Mouse (Mus musculus) intestine, embryonic 16.5 days (tissue): ENCODE data around the gene Bbs9. TPM values are rescaled to one million over a fixed set of nuclear protein-coding genes. Genes with fewer than 3 reads are reported as not detected.

Source experiments
- ATAC-seq: fragments of 200-750 bp; cut with Nextera tagmentation; 2 replicates; pipeline ENCODE4 v1.8.0; 2017; ENCODE audit warnings: moderate TSS enrichment, moderate library complexity
- H3K27ac ChIP-seq: fragments of 300-500 bp; sonication (generic); 2 replicates; pipeline ENCODE4 v1.5.1; 2014; ENCODE audit warnings: mild to moderate bottlenecking, low read length
- H3K27me3 ChIP-seq: fragments of 300-500 bp; sonication (generic); replicated peaks from 2 replicates; pipeline ENCODE4 v1.6.1; 2014; ENCODE audit warnings: low read length, control low read depth, mixed read lengths; ENCODE audit not compliant: control insufficient read depth, insufficient read depth
- H3K36me3 ChIP-seq: fragments of 300-500 bp; sonication (generic); 2 replicates; pipeline ENCODE4 v1.6.1; 2014; ENCODE audit warnings: low read length, control low read depth; ENCODE audit not compliant: control insufficient read depth, insufficient read depth
- H3K4me1 ChIP-seq: fragments of 300-500 bp; sonication (generic); 2 replicates; pipeline ENCODE4 v1.6.1; 2014; ENCODE audit warnings: low read length, control low read depth, mixed read lengths; ENCODE audit not compliant: control insufficient read depth, insufficient read depth
- H3K4me2 ChIP-seq: fragments of 300-500 bp; sonication (generic); 2 replicates; pipeline ENCODE4 v1.6.1; 2014; ENCODE audit warnings: low read depth, low read length, control low read depth
- H3K4me3 ChIP-seq: fragments of 300-500 bp; sonication (generic); 2 replicates; pipeline ENCODE4 v1.5.1; 2014; ENCODE audit warnings: mild to moderate bottlenecking, low read length
- H3K9ac ChIP-seq: fragments of 300-500 bp; sonication (generic); 2 replicates; pipeline ENCODE4 v1.6.1; 2014; ENCODE audit warnings: low read depth, low read length
- H3K9me3 ChIP-seq: fragments of 300-500 bp; sonication (generic); 2 replicates; pipeline ENCODE4 v1.6.1; 2016; ENCODE audit warnings: low read length, control low read depth; ENCODE audit not compliant: control insufficient read depth
- WGBS: fragments of 180-500 bp; shearing (Covaris S2); extraction: QIAGEN DNeasy Blood & Tissue Kit; methylation state at CpG from one replicate; pipeline ENCODE4 v1.1.7; 2014; 5-methylcytosine and 5-hydroxymethylcytosine counted together
- polyA plus RNA-seq: library from polyadenylated mRNA; unstranded; fragments of >200 nt; fragmentation: Nextera tagmentation; extraction: Ambion mirVana; gene quantifications from 2 replicates; pipeline ENCODE4 v1.2.1, GENCODE M21; 2015

Gene Bbs9
- polyA plus RNA-seq, 1 experiment from 2014 or later, result 12.6 TPM

- Histone ChIP-seq H3K27me3 (no peaks in the 10 kb centered on the region), H3K9me3 (no peaks in the 10 kb centered on the region), H3K4me3 (no peak overlapping the region), H3K36me3 (no peaks in the 10 kb centered on the region), H3K9ac (no peak overlapping the region), H3K4me2 (no peak overlapping the region), H3K27ac (no peak overlapping the region), H3K4me1 (0 out of 2 replicates have a peak, but pooled peaks cover 10% of the 10 kb centered on the region)
- ATAC-seq, result no peak
- WGBS, result 80% methylated on average over 5 of the region's 5 CpGs
Measured at GRCm38 (mm10) chr9:22543467-22543866, 68.0 kb downstream of the Bbs9 start.

- no peak overlapping the region for H3K9ac ChIP-seq
- H3K4me1 ChIP-seq, result 0 out of 2 replicates have a peak, but pooled peaks cover 5% of the 10 kb centered on the region
- peak; percentile 83 for ATAC-seq
- no peak overlapping the region for H3K4me2 ChIP-seq
- H3K4me3 ChIP-seq, result no peak overlapping the region
- H3K27ac ChIP-seq, result no peak overlapping the region
- 50% methylated on average over 9 of the region's 9 CpGs for WGBS
- H3K27me3 ChIP-seq, result no peaks in the 10 kb centered on the region
- no peaks in the 10 kb centered on the region for H3K9me3 ChIP-seq
- H3K36me3 ChIP-seq, result no peaks in the 10 kb centered on the region
Measured at GRCm38 (mm10) chr9:22544349-22545341, 69.1 kb downstream of the Bbs9 start.

DNA sequence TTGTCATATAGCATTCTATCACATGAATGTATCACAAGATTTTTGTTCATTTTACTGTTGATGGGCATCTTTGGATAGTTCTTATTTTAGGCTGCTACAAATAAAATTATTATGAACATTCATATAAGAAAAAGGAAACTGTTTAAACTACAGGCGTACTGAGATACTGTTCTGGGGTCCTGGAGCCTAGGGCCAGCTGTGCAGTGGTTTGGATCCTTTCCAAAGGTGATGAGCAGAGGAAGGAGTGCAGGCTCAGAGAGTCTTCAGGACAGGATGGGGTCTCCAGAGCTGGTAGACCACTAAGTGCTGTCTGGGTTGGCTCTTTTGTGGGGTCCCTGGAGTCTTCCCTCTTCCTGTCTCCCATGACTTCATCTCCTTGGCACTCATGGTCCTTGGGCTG, 75.8 kb downstream of the Bbs9 start:
- H3K27ac ChIP-seq, result no peak overlapping the region
- no peak overlapping the region for H3K9ac ChIP-seq
- H3K36me3 ChIP-seq, result no peaks in the 10 kb centered on the region
- H3K4me2 ChIP-seq, result no peak overlapping the region
- no peaks in the 10 kb centered on the region for H3K27me3 ChIP-seq
- WGBS, result 48% methylated on average over 1 of the region's 1 CpGs
- H3K4me3 ChIP-seq, result no peak overlapping the region
- H3K4me1 ChIP-seq, result no peaks in the 10 kb centered on the region
- H3K9me3 ChIP-seq, result no peaks in the 10 kb centered on the region
- no peak for ATAC-seq

GRCm38 (mm10) chr9:22556076-22556475, 80.6 kb downstream of the Bbs9 start:
- H3K27ac ChIP-seq, result no peak overlapping the region
- H3K4me3 ChIP-seq, result no peak overlapping the region
- H3K9me3 ChIP-seq, result no peaks in the 10 kb centered on the region
- H3K36me3 ChIP-seq, result no peaks in the 10 kb centered on the region
- H3K4me1 ChIP-seq, result no peaks in the 10 kb centered on the region
- no peak for ATAC-seq
- H3K4me2 ChIP-seq, result no peak overlapping the region
- H3K9ac ChIP-seq, result no peak overlapping the region
- WGBS, result 49% methylated on average over 5 of the region's 5 CpGs
- H3K27me3 ChIP-seq, result no peaks in the 10 kb centered on the region

GRCm38 (mm10) chr9:22557467-22557866, 82.0 kb downstream of the Bbs9 start:
- 60% methylated on average over 13 of the region's 13 CpGs for WGBS
- Histone ChIP-seq H3K4me1 (no peaks in the 10 kb centered on the region), H3K27ac (no peak overlapping the region), H3K9me3 (no peaks in the 10 kb centered on the region), H3K27me3 (no peaks in the 10 kb centered on the region), H3K9ac (no peak overlapping the region), H3K4me2 (no peak overlapping the region), H3K36me3 (no peaks in the 10 kb centered on the region), H3K4me3 (no peak overlapping the region)
- ATAC-seq, result peak; percentile 31; the same call in 1 of the 2 replicates

GRCm38 (mm10) chr9:22563612-22564347, 88.3 kb downstream of the Bbs9 start:
- no peak for ATAC-seq
- Histone ChIP-seq H3K9me3 (no peaks in the 10 kb centered on the region), H3K36me3 (no peaks in the 10 kb centered on the region), H3K4me2 (no peak overlapping the region), H3K9ac (no peak overlapping the region), H3K27me3 (no peaks in the 10 kb centered on the region), H3K4me1 (no peaks in the 10 kb centered on the region), H3K4me3 (no peak overlapping the region), H3K27ac (no peak overlapping the region)
- 76% methylated on average over 11 of the region's 11 CpGs for WGBS

DNA sequence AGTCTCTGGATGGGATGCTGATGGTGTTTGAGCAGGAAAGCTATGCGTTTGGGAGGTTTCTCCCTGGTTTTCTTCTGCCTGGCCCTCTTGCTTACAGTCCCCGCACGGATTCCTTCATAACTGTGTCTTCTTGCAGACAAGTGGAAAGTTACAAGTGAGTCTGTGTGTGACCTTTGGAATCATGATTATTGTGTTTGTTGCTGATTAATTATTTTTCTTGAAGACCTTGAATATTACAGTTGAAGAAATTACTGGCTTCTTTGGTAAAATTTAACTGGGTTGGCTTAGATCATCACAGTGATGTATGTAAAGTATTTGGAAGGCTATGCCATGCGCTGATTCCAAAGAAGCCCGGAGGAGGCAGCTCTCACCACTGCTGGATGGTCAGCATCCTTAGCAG, 92.2 kb downstream of the Bbs9 start:
- H3K27ac ChIP-seq, result no peak overlapping the region

GRCm38 (mm10) chr9:22576426-22577139, 101.1 kb downstream of the Bbs9 start:
- ATAC-seq, result no peak
- no peak overlapping the region for H3K4me2 ChIP-seq
- no peak overlapping the region for H3K4me3 ChIP-seq
- 72% methylated on average over 14 of the region's 14 CpGs for whole genome bisulfite sequencing
- no peak overlapping the region for H3K27ac ChIP-seq
- H3K27me3 ChIP-seq, result no peaks in the 10 kb centered on the region
- no peaks in the 10 kb centered on the region for H3K4me1 ChIP-seq
- no peaks in the 10 kb centered on the region for H3K9me3 ChIP-seq
- H3K36me3 ChIP-seq, result no peaks in the 10 kb centered on the region
- no peak overlapping the region for H3K9ac ChIP-seq

More for the DNA sequence above, 92.2 kb downstream of the Bbs9 start:
- Histone ChIP-seq H3K4me3 (no peak overlapping the region), H3K27me3 (no peaks in the 10 kb centered on the region), H3K9ac (no peak overlapping the region), H3K36me3 (no peaks in the 10 kb centered on the region), H3K4me1 (no peaks in the 10 kb centered on the region), H3K4me2 (no peak overlapping the region), H3K9me3 (no peaks in the 10 kb centered on the region)
- WGBS, result 89% methylated on average over 5 of the region's 5 CpGs
- ATAC-seq, result no peak

DNA sequence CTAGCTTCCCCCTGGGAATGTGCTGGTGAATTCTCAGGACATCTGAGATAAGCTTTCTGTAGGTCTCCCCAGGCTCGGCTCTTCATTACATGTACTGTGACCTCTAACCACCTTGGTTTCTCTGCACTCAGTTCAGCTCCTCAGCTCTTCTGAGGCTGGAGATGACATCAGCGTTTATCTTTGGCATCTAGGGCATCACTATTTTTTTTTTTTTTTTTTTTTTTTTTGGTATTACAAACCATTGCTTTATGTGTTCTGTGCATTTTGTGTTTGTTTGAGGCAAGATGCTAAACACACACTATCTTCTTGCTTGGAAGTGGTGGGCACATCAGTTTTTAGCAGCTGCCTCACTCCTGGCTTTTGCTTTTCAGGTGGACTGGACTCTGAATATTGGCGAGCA, 102.8 kb downstream of the Bbs9 start:
- Histone ChIP-seq H3K4me2 (no peak overlapping the region), H3K9me3 (no peaks in the 10 kb centered on the region), H3K4me3 (no peak overlapping the region), H3K9ac (no peak overlapping the region), H3K36me3 (no peaks in the 10 kb centered on the region), H3K27ac (no peak overlapping the region), H3K4me1 (no peaks in the 10 kb centered on the region), H3K27me3 (no peaks in the 10 kb centered on the region)
- no peak for ATAC-seq
- 83% methylated on average over 3 of the region's 3 CpGs for WGBS
